Mouse (Mus musculus) stomach, postnatal 0 days (tissue): ENCODE results near the gene Dnajb8. TPM values are rescaled to one million over a fixed set of nuclear protein-coding genes. Genes with fewer than 3 reads are reported as not detected.

Experiments used
- ATAC-seq: fragments of 200-750 bp; cut with Nextera tagmentation; 2 replicates; pipeline ENCODE4 v1.8.0; 2017; ENCODE audit not compliant: low FRiP score, low TSS enrichment
- DNase-seq: peaks from one replicate; pipeline ENCODE4 v3.0.0-alpha.2; 2016; ENCODE audit warnings: low spot score
- H3K27ac ChIP-seq: fragments of 300-500 bp; sonication (generic); replicated peaks from 2 replicates; pipeline ENCODE4 v1.5.1; 2014; ENCODE audit warnings: mild to moderate bottlenecking, control low read depth
- H3K27me3 ChIP-seq: fragments of 300-500 bp; sonication (generic); 2 replicates; pipeline ENCODE4 v1.6.1; 2014; ENCODE audit warnings: low read length; ENCODE audit not compliant: control insufficient read depth, insufficient read depth
- H3K36me3 ChIP-seq: fragments of 300-500 bp; sonication (generic); 2 replicates; pipeline ENCODE4 v1.6.1; 2014; ENCODE audit warnings: low read length, mixed read lengths; ENCODE audit not compliant: control insufficient read depth, insufficient read depth
- H3K4me1 ChIP-seq: fragments of 300-500 bp; sonication (generic); replicated peaks from 2 replicates; pipeline ENCODE4 v1.6.1; 2014; ENCODE audit warnings: antibody characterized with exemption; ENCODE audit not compliant: control insufficient read depth, insufficient read depth
- H3K4me2 ChIP-seq: fragments of 300-500 bp; sonication (generic); replicated peaks from 2 replicates; pipeline ENCODE4 v1.6.1; 2014; ENCODE audit warnings: low read depth, mild to moderate bottlenecking, control low read depth, moderate library complexity
- H3K4me3 ChIP-seq: fragments of 300-500 bp; sonication (generic); 2 replicates; pipeline ENCODE4 v1.5.1; 2014; ENCODE audit warnings: low read depth, low read length, control low read depth
- H3K9ac ChIP-seq: fragments of 300-500 bp; sonication (generic); 2 replicates; pipeline ENCODE4 v1.6.1; 2014; ENCODE audit warnings: mild to moderate bottlenecking, low read length, control low read depth, mixed read lengths
- H3K9me3 ChIP-seq: fragments of 300-500 bp; sonication (generic); 2 replicates; pipeline ENCODE4 v1.6.1; 2016; ENCODE audit warnings: low read length; ENCODE audit not compliant: control insufficient read depth
- CTCF ChIP-seq: IDR thresholded peaks from 2 replicates; pipeline ENCODE4 v1.5.1; 2016; ENCODE audit warnings: antibody characterized with exemption, low read depth, mild to moderate bottlenecking, moderate library complexity
- EP300 ChIP-seq: optimal IDR thresholded peaks from 2 replicates; pipeline ENCODE3; 2016; ENCODE audit warnings: antibody characterized with exemption
- WGBS: fragments of 180-500 bp; shearing (Covaris S2); extraction: QIAGEN DNeasy Blood & Tissue Kit; methylation state at CpG from one replicate; pipeline ENCODE4 v1.1.7; 2014; 5-methylcytosine and 5-hydroxymethylcytosine counted together
- polyA plus RNA-seq: library from polyadenylated mRNA; unstranded; fragments of >200 nt; fragmentation: Nextera tagmentation; extraction: Ambion mirVana; gene quantifications from 2 replicates; pipeline ENCODE4 v1.2.1, GENCODE M21; 2015

Dnajb8 gene
- polyA plus RNA-seq, 1 experiment from 2014 or later, result not detected

DNA sequence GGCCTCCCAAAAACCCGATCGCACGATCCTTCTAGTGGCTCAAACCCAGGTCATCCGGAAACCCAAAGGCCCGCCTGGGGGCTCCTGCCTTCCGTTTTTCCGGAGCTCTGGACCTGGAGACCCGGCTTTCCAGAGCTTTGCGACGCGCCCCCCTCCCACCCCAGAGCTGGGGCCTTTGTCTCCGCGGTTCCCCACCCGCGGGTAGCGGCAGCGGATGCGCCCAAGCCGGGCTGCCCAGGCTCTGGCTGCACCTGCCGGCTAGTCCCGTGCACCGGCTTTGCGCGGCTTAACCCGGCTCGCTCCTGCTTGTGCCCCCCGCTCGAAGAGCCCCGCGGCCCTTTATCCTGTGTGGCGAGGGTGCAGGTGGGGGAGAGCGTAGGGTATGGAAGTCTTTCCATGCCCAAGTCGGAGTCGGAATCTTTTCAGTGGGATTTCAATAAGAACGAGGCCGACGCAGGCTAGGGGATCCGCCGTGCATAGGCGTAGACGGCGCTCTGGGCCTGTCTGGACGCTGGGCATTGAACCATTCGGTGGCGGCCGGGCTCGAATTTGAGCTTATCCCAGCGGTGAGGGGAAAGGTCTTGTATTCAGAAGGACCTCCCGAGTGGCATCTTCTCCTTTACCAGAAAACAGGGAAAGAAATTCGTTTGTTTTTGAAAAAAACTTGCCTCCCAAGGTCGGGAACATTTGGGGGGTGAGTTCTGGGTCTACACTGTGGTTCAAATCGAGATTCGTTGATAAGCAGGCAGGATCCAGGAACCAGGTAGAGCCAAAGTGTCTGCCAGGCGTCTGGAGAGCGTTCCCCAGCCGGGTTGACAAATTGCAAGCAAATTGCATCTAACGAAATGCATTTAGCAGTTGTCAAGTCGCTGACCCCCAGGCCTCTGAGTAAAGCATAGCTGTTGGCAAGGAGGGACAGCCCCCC is 27.8 kb upstream of the Dnajb8 start:
- DNase-seq (peak; percentile 36), ATAC-seq (no peak)
- Histone ChIP-seq H3K4me3 (peak overlapping the region; percentile 38), H3K27ac (no peak overlapping the region), H3K27me3 (peaks cover 51% of the 10 kb centered on the region), H3K36me3 (no peaks in the 10 kb centered on the region), H3K4me2 (peak overlapping the region; percentile 52), H3K9me3 (no peaks in the 10 kb centered on the region), H3K9ac (no peak overlapping the region), H3K4me1 (peaks cover 4% of the 10 kb centered on the region)
- TF ChIP-seq EP300, result no peak
- TF ChIP-seq CTCF, result no peak
- WGBS, result 6% methylated on average over 58 of the region's 58 CpGs

DNA sequence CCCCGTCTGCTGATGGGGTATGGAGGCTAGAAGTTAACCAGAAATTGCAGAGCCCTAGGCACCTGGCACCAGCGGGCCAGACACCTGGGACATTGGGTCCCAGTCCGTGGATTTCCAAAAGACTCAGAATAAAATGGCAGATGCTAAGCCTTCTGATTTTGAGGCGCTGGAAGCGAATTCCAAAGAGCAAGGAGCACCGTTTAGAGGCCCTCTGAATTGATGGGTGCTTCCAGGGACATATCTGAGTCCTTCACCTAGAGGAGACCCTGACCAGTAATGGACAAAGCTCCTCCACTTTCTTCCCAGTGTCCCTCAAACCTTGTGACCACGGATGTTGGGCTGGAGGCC is 27.1 kb upstream of the Dnajb8 start:
- peaks cover 46% of the 10 kb centered on the region for H3K27me3 ChIP-seq
- no peak overlapping the region for H3K27ac ChIP-seq
- H3K4me2 ChIP-seq, result no peak overlapping the region
- H3K9me3 ChIP-seq, result no peaks in the 10 kb centered on the region
- no peak overlapping the region for H3K9ac ChIP-seq
- TF ChIP-seq EP300 (no peak), CTCF (no peak)
- peaks cover 4% of the 10 kb centered on the region for H3K4me1 ChIP-seq
- ATAC-seq, result no peak
- no peak overlapping the region for H3K4me3 ChIP-seq
- WGBS, result 23% methylated on average over 7 of the region's 7 CpGs
- no peak for DNase-seq
- H3K36me3 ChIP-seq, result no peaks in the 10 kb centered on the region

DNA sequence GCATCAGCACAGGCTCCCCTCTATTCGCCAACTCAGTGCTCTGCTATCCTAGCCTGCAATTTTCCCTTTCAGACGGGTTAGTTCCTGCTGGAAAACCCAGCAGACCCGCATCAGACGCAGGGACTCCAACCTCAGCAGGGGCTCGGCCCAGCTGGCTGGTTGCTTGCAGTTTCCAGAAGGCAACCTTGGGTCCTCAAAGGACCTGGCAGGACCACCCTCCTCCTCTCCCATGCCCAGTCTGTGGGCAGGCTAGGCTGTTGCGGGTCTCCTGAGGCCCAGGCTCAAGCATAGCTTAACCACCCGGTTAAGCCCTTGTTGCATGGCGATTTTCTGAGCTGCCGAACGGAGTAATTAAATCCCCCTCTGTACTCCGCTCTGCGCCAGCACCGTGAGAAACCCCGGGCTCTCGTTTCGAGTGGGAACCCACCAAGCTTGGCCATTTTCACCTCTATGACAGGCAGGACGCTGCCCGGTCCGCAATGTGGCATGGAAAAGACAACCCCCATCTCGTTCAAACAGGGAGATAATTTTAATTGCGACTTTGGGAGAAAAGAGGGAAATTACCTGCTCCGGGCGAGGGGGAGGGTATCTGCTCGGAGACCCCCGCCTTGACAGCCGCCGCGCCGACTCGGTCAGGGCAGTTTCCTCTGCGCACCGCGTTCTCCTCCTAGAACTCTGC is 25.9 kb upstream of the Dnajb8 start:
- no peak for DNase-seq
- no peak overlapping the region for H3K9ac ChIP-seq
- 13% methylated on average over 33 of the region's 33 CpGs for WGBS

DNA sequence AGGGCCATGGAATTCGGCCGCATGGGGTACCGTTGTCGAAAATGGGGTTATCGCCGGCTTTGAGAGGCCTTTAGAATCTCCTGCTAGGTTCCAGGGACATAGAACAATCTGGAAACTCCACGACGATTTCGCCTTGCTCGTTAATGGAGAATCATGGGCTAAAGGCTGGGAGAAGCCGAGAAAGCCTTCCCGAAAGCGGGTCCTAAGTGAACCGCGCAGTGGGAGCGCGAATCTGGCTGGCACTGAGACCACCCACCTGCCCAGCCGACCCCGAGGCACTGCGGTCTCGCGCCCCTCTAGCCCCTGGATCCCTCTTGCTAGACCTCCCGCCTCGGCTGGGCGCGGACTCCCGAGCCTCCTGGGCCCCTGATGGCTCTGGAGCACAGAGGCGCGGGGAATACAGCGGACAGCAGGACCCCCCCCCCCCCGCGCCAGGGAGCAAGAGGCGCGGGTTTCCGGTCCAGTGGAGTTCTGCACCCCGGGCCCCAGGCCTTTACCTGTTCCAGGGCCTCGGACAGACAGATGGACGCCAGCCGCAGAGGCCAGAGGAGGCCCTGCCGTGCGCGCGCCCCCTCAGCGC is 25.2 kb upstream of the Dnajb8 start:
- peaks cover 4% of the 10 kb centered on the region for H3K4me1 ChIP-seq
- H3K9ac ChIP-seq, result peak overlapping the region; percentile 27; the same call in 1 of the 2 replicates
- peaks cover 41% of the 10 kb centered on the region for H3K27me3 ChIP-seq
- peak overlapping the region; percentile 35 for H3K4me3 ChIP-seq
- peak overlapping the region; percentile 52 for H3K4me2 ChIP-seq
- DNase-seq (no peak), ATAC-seq (no peak)
- no peaks in the 10 kb centered on the region for H3K36me3 ChIP-seq
- H3K27ac ChIP-seq, result no peak overlapping the region
- H3K9me3 ChIP-seq, result no peaks in the 10 kb centered on the region
- WGBS, result 1% methylated on average over 37 of the region's 44 CpGs
- TF ChIP-seq CTCF (no peak), EP300 (no peak)

More for the DNA sequence above, 25.9 kb upstream of the Dnajb8 start:
- Histone ChIP-seq H3K4me2 (peak overlapping the region; percentile 52), H3K36me3 (no peaks in the 10 kb centered on the region), H3K9me3 (no peaks in the 10 kb centered on the region), H3K27me3 (peaks cover 44% of the 10 kb centered on the region), H3K4me3 (peak overlapping the region; percentile 35), H3K4me1 (peaks cover 4% of the 10 kb centered on the region), H3K27ac (no peak overlapping the region)
- no peak for ATAC-seq
- TF ChIP-seq EP300 (no peak), CTCF (no peak)

DNA sequence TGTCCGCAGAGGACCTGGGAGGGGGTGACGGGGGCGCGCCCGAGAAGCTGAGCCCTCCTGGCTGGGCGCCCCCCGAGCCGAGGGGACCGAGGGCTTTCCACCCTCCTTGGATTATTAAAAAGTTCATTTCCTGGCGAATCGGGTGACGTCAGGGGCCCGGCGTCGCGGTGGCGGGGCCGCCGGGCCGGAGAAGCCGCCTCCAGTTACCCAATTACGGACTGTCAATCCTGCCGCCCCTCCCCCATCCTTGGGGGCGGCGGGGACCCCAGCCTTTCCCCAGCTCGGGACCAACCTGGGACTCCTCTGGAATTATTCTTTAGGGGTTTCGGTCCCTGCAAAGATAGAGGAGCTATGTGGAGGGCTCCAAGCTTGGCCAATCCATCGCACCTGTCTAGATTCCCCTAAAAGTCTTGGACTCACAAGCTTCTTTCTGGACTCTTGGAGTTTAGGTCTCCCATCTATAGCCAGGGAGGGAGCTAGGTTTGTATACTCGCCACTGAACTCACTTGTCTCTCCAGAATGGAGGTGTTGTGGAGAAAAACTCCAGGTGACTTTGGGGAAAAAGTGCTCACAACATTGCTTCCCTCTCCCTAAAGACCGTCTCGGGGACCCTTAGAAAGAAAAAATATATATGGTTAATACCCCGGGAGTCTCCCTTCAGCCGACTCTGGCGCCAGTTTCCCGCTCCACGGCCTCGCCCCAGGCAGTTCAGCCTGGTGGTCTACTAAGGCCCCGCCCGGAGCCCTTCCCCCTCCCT is 24.6 kb upstream of the Dnajb8 start:
- Histone ChIP-seq H3K27me3 (peaks cover 43% of the 10 kb centered on the region), H3K9ac (peak overlapping the region; percentile 27; the same call in 1 of the 2 replicates), H3K36me3 (no peaks in the 10 kb centered on the region), H3K27ac (no peak overlapping the region), H3K4me3 (peak overlapping the region; percentile 40), H3K9me3 (no peaks in the 10 kb centered on the region), H3K4me2 (peak overlapping the region; percentile 59), H3K4me1 (peaks cover 4% of the 10 kb centered on the region)
- ATAC-seq, result no peak
- DNase-seq, result no peak
- WGBS, result under 1% methylated on average over 39 of the region's 39 CpGs
- no peak for TF ChIP-seq CTCF
